Mouse (Mus musculus): ENCODE measurements around the gene Slc7a12.

Gene Slc7a12

GRCm38 (mm10) chr3:14480397-14480796 is at the start of gene Slc7a12:
TSS of gene Slc7a12 (plus strand) at chr3:14480697.
- DNase-seq (ENCODE audit: low read depth): no peak

- no peak for DNase-seq (ENCODE audit: low read depth)
Observed at GRCm38 (mm10) chr3:14432381-14432780, 48.1 kb upstream of the Slc7a12 start.

- no peak for DNase-seq (ENCODE audit: low read depth)
Observed at GRCm38 (mm10) chr3:14446015-14446414, 34.5 kb upstream of the Slc7a12 start.

- DNase-seq (ENCODE audit: low read depth): no peak
Observed at GRCm38 (mm10) chr3:14446691-14447090, 33.8 kb upstream of the Slc7a12 start.
